Mouse (Mus musculus) spleen, postnatal 10 days (tissue): ENCODE measurements around the gene Ptpn6.
A peak's percentile ranks its signal among the peaks of the same experiment; 100 is the strongest.

Experiments used
- DNase-seq, 2 experiments: peaks; one replicate each; pipeline ENCODE4 v3.0.0; 2021 to 2022; ENCODE audit warnings: low spot score in 2 of 2

The Ptpn6 gene

GRCm38 (mm10) chr6:124738511-124739023, at the start of gene Ptpn6:
TSS of gene Ptpn6 (minus strand) at chr6:124738714.
- DNase-seq, result peak in 1 of 2 experiments; percentile 55

GRCm38 (mm10) chr6:124787722-124788121, 49.2 kb upstream of the Ptpn6 start:
- DNase-seq, result no peak

GRCm38 (mm10) chr6:124786756-124787420, 48.4 kb upstream of the Ptpn6 start:
- DNase-seq, result no peak

- DNase-seq, result peak in 1 of 2 experiments; percentile 56
Observed at GRCm38 (mm10) chr6:124782436-124782835, 43.9 kb upstream of the Ptpn6 start.

- no peak for DNase-seq
Observed at GRCm38 (mm10) chr6:124780917-124781316, 42.4 kb upstream of the Ptpn6 start.

- DNase-seq, result no peak
Observed at GRCm38 (mm10) chr6:124779984-124780416, 41.5 kb upstream of the Ptpn6 start.

- DNase-seq, result peak in 1 of 2 experiments; percentile 44
Observed at GRCm38 (mm10) chr6:124779222-124779983, 40.9 kb upstream of the Ptpn6 start, which contains the start of gene Lrrc23. TSS of gene Lrrc23 (minus strand) at chr6:124779727.

GRCm38 (mm10) chr6:124770511-124770910, 32.0 kb upstream of the Ptpn6 start:
- DNase-seq, result no peak

GRCm38 (mm10) chr6:124770013-124770412, 31.5 kb upstream of the Ptpn6 start:
- no peak for DNase-seq

GRCm38 (mm10) chr6:124769101-124769765, 30.7 kb upstream of the Ptpn6 start, which contains the start of gene Eno2:
TSS of gene Eno2 (minus strand) at chr6:124769673.
- DNase-seq, result peak in 1 of 2 experiments; percentile 41

GRCm38 (mm10) chr6:124768704-124769044, 30.2 kb upstream of the Ptpn6 start:
- no peak for DNase-seq

GRCm38 (mm10) chr6:124767920-124768703, 29.6 kb upstream of the Ptpn6 start:
- no peak for DNase-seq

GRCm38 (mm10) chr6:124767536-124767919, 29.0 kb upstream of the Ptpn6 start:
- DNase-seq, result no peak

GRCm38 (mm10) chr6:124765951-124766350, 27.4 kb upstream of the Ptpn6 start:
- no peak for DNase-seq

- peak; percentile 73 to 89 for DNase-seq
Observed at GRCm38 (mm10) chr6:124759259-124759658, 20.7 kb upstream of the Ptpn6 start.

- no peak for DNase-seq
Observed at GRCm38 (mm10) chr6:124758849-124759232, 20.3 kb upstream of the Ptpn6 start.

- DNase-seq, result no peak
Observed at GRCm38 (mm10) chr6:124757909-124758848, 19.7 kb upstream of the Ptpn6 start.

- no peak for DNase-seq
Observed at GRCm38 (mm10) chr6:124757351-124757880, 18.9 kb upstream of the Ptpn6 start.

GRCm38 (mm10) chr6:124756652-124757350, 18.3 kb upstream of the Ptpn6 start:
- DNase-seq, result peak; percentile 39 to 56
